Mouse (Mus musculus) spleen, postnatal 14 days (tissue): Measurements from ENCODE around the gene Cts3.
"Not testable (repeated sequence)": the region's sequence is repeated elsewhere in the genome, so short reads cannot be mapped to it uniquely, and the experiment has no call there.

Source experiments
- DNase-seq, 2 experiments: peaks; one replicate each; pipeline ENCODE4 v3.0.0; 2021 to 2022; ENCODE audit warnings: low spot score in 2 of 2

Gene Cts3

GRCm38 (mm10) chr13:61570027-61570426, at the start of gene Cts3:
Gene Cts3 (minus strand): TSS chr13:61570127.
- DNase-seq = no peak

GRCm38 (mm10) chr13:61568074-61568473, 1.9 kb downstream of the Cts3 start, which contains the start of gene Gm49352:
Gene Gm49352 (minus strand): TSS chr13:61568174.
- not testable (repeated sequence) for DNase-seq

- no peak for DNase-seq
These were observed 28.3 kb downstream of the Cts3 start, which contains the start of gene Ctsm for GRCm38 (mm10) chr13:61541631-61542030. Gene Ctsm (minus strand): TSS chr13:61541839.
